Mouse (Mus musculus): ENCODE data around the gene Nedd9.

GRCm38 (mm10) chr13:41466191-41466590, 21.0 kb downstream of the Nedd9 start:
- TF ChIP-seq CTCF (IDR thresholded peaks at IDR 0.05; ENCODE audit: low read depth), result no peak
- TF ChIP-seq EP300 (IDR thresholded peaks at IDR 0.05; ENCODE audit: low read depth), result peak; percentile 86

Data from heart, postnatal 0 days (tissue).